ENCODE assay signal across 12 mouse cellular contexts in genomic region chr17:67514387-67515241, GRCm38 (mm10).
DNase-seq lines count a peak whose midpoint lies in the region; ATAC-seq and TF ChIP-seq lines count a peak whose summit lies in the region.
"Had no signal": no experiment of that assay in that cellular context is flagged by ENCODE, and none has a peak within 500 bp of the region (broad histone marks: within the 10 kb centered on the region; RNA-seq: fewer than 3 reads in every experiment).

No protein-coding gene starts in this region.

- ATAC-seq in heart, embryonic 14.5 days (ENCODE audit: insufficient number of reproducible peaks, insufficient read depth, low FRiP score, low read depth): peak; percentile 36; the same call in 1 of the 2 replicates

- H3K27me3 ChIP-seq in heart, embryonic 14.5 days (ENCODE audit: control insufficient read depth, insufficient read depth, low read length): no peaks in the 10 kb centered on the region
- H3K27me3 ChIP-seq in small intestine, adult 2 months (ENCODE audit: control insufficient read depth, insufficient read depth, low read length): no peaks in the 10 kb centered on the region
- H3K27me3 ChIP-seq: embryonic facial prominence, embryonic 15.5 days; neural tube, embryonic 12.5 days had no signal

- peaks cover 3 to 6% of the 10 kb centered on the region in 2 experiments; a peak in 2 of 4 replicates for H3K4me1 ChIP-seq in heart, embryonic 14.5 days (ENCODE audit: control insufficient read depth in 2 of 2, insufficient read depth in 2 of 2, low read length in 2 of 2)
- no peaks in the 10 kb centered on the region for H3K4me1 ChIP-seq in small intestine, adult 2 months (ENCODE audit: control insufficient read depth, insufficient read depth, insufficient read length, low read length)
- H3K4me1 ChIP-seq: embryonic facial prominence, embryonic 15.5 days; neural tube, embryonic 12.5 days had no signal

- no peak for TF ChIP-seq POLR2A in small intestine, adult 2 months (IDR thresholded peaks at IDR 0.05; ENCODE audit: low read depth, low read length)

- no peak overlapping the region for H3K4me3 ChIP-seq in layer of hippocampus, adult 2 months
- no peak overlapping the region for H3K4me3 ChIP-seq in heart, embryonic 14.5 days (ENCODE audit: control insufficient read depth in 1 of 2, insufficient read depth in 1 of 2, low read depth in 1 of 2, low read length in 2 of 2)
- no peak overlapping the region for H3K4me3 ChIP-seq in small intestine, adult 2 months (ENCODE audit: low read depth, low read length)
- H3K4me3 ChIP-seq: embryonic facial prominence, embryonic 15.5 days; neural tube, embryonic 12.5 days had no signal

- H3K27ac ChIP-seq in layer of hippocampus, adult 2 months: peak overlapping the region; percentile 48; the same call in 1 of the 2 replicates
- H3K27ac ChIP-seq in heart, embryonic 14.5 days (replicated peaks in 1 of 2; ENCODE audit: control insufficient read depth in 1 of 2, insufficient read depth in 1 of 2, low read depth in 2 of 2, low read length in 2 of 2): peak overlapping the region; percentile 81 to 82
- H3K27ac ChIP-seq in small intestine, adult 2 months (ENCODE audit: insufficient read depth, low read depth, low read length): 0 out of 2 replicates have a peak overlapping the region, but pooled peaks have one; percentile 21
- H3K27ac ChIP-seq: liver, embryonic 14.5 days; neural tube, embryonic 12.5 days had no signal

- TF ChIP-seq CTCF in layer of hippocampus, adult 2 months (conservative IDR thresholded peaks at IDR 0.05): no peak
- TF ChIP-seq CTCF in small intestine, adult 2 months (IDR thresholded peaks at IDR 0.05; ENCODE audit: extremely low read depth, insufficient read length, insufficient replicate concordance, low read depth, low read length): no peak

- no peak for DNase-seq in layer of hippocampus, adult 2 months (ENCODE audit: low spot score in 2 of 2)
- no peak for DNase-seq in layer of hippocampus, adult 9-10 months (ENCODE audit: low spot score)
- DNase-seq in kidney, postnatal 14 days: peak; percentile 43
- DNase-seq in spleen, postnatal 4 days (ENCODE audit: low spot score in 2 of 2): no peak
- DNase-seq in cerebellum, postnatal 10 days: no peak
- DNase-seq in right cerebral cortex, postnatal 36 days (ENCODE audit: low spot score in 2 of 2): no peak
- DNase-seq: adrenal gland, postnatal 14 days had no signal

- H3K9ac ChIP-seq in heart, embryonic 14.5 days (ENCODE audit: low read length): no peak overlapping the region
- H3K9ac ChIP-seq: embryonic facial prominence, embryonic 15.5 days; liver, embryonic 14.5 days; neural tube, embryonic 12.5 days had no signal

- no peak overlapping the region for H3K4me2 ChIP-seq in heart, embryonic 14.5 days (ENCODE audit: low read length)
- H3K4me2 ChIP-seq: embryonic facial prominence, embryonic 15.5 days; neural tube, embryonic 12.5 days had no signal

- WGBS in heart, embryonic 14.5 days: 46% methylated on average over 9 of the region's 9 CpGs
- 69% methylated on average over 9 of the region's 9 CpGs for WGBS in small intestine, adult 2 months

- no peaks in the 10 kb centered on the region for H3K9me3 ChIP-seq in heart, embryonic 14.5 days (ENCODE audit: control insufficient read depth, low read length)
- H3K9me3 ChIP-seq: embryonic facial prominence, embryonic 15.5 days; neural tube, embryonic 12.5 days had no signal

- no peaks in the 10 kb centered on the region for H3K36me3 ChIP-seq in heart, embryonic 14.5 days (ENCODE audit: control insufficient read depth, insufficient read depth, low read length)
- no peaks in the 10 kb centered on the region for H3K36me3 ChIP-seq in small intestine, adult 2 months (ENCODE audit: control insufficient read depth, insufficient read depth, low read length)
- H3K36me3 ChIP-seq: embryonic facial prominence, embryonic 15.5 days; neural tube, embryonic 12.5 days had no signal

Comparison
In these comparisons a context has a peak if more than half of its experiments do, and no peak if none do; other contexts are left out.
1. H3K27ac ChIP-seq: peak in every context shown above with its lines; median percentile 82 in heart, embryonic 14.5 days; 48 in layer of hippocampus, adult 2 months; 21 in small intestine, adult 2 months.